Mouse (Mus musculus): ENCODE data around the gene Ank3. TPM values are rescaled to one million over a fixed set of nuclear protein-coding genes. Genes with fewer than 3 reads are reported as not detected.
"Not testable (repeated sequence)": the region's sequence is repeated elsewhere in the genome, so short reads cannot be mapped to it uniquely, and the experiment has no call there.

Gene Ank3
- total and polyA plus RNA-seq, 2 experiments from 2014 or later: 23.4 to 64.7 TPM

- H3K4me2 ChIP-seq (ENCODE audit: low read depth, low read length): no peak overlapping the region
- 59% methylated on average over 12 of the region's 12 CpGs for WGBS
Measured at GRCm38 (mm10) chr10:69907795-69908764, 509.5 kb downstream of the Ank3 start.

GRCm38 (mm10) chr10:69909856-69910255 lies 511.3 kb downstream of the Ank3 start:
- DNase-seq (ENCODE audit: low spot score) (no peak), ATAC-seq (ENCODE audit: insufficient read depth, low read depth) (0 out of 2 replicates have a peak, but pooled peaks have one; percentile 10)
- Histone ChIP-seq H3K27ac (ENCODE audit: low read depth) (peak overlapping the region; percentile 71), H3K27me3 (ENCODE audit: control insufficient read depth, insufficient read depth, low read length) (no peaks in the 10 kb centered on the region), H3K4me3 (ENCODE audit: low read depth, low read length) (no peak overlapping the region), H3K4me1 (ENCODE audit: control insufficient read depth, insufficient read depth) (no peaks in the 10 kb centered on the region), H3K9ac (replicated peaks; ENCODE audit: low read depth, low read length) (no peak overlapping the region), H3K4me2 (ENCODE audit: low read depth, low read length) (no peak overlapping the region), H3K9me3 (replicated peaks; ENCODE audit: control insufficient read depth, low read length) (no peaks in the 10 kb centered on the region), H3K36me3 (replicated peaks; ENCODE audit: control insufficient read depth, insufficient read depth, low read length) (0 out of 2 replicates have a peak, but pooled peaks cover 1% of the 10 kb centered on the region)
- no peak for TF ChIP-seq CTCF (IDR thresholded peaks at IDR 0.05; ENCODE audit: low read depth)
- no peak for TF ChIP-seq EP300 (IDR thresholded peaks at IDR 0.05; ENCODE audit: low read depth)
- WGBS: 67% methylated on average over 4 of the region's 4 CpGs

More at GRCm38 (mm10) chr10:69907795-69908764, 509.5 kb downstream of the Ank3 start:
- ATAC-seq (ENCODE audit: insufficient read depth, low read depth) (0 out of 2 replicates have a peak, but pooled peaks have one; percentile 43), DNase-seq (ENCODE audit: low spot score) (no peak)
- Histone ChIP-seq H3K4me3 (ENCODE audit: low read depth, low read length) (no peak overlapping the region), H3K27ac (ENCODE audit: low read depth) (no peak overlapping the region), H3K27me3 (ENCODE audit: control insufficient read depth, insufficient read depth, low read length) (no peaks in the 10 kb centered on the region), H3K9ac (replicated peaks; ENCODE audit: low read depth, low read length) (no peak overlapping the region), H3K36me3 (replicated peaks; ENCODE audit: control insufficient read depth, insufficient read depth, low read length) (peaks cover 3% of the 10 kb centered on the region; the same call in 1 of the 2 replicates), H3K4me1 (ENCODE audit: control insufficient read depth, insufficient read depth) (no peaks in the 10 kb centered on the region), H3K9me3 (replicated peaks; ENCODE audit: control insufficient read depth, low read length) (no peaks in the 10 kb centered on the region)
- TF ChIP-seq EP300 (IDR thresholded peaks at IDR 0.05; ENCODE audit: low read depth) (no peak), CTCF (IDR thresholded peaks at IDR 0.05; ENCODE audit: low read depth) (no peak)

GRCm38 (mm10) chr10:69910304-69910703 lies 511.7 kb downstream of the Ank3 start:
- DNase-seq (ENCODE audit: low spot score); H3K4me1 ChIP-seq (ENCODE audit: control insufficient read depth, insufficient read depth); H3K4me3 ChIP-seq (ENCODE audit: low read depth, low read length); H3K27me3 ChIP-seq (ENCODE audit: control insufficient read depth, insufficient read depth, low read length); H3K36me3 ChIP-seq (replicated peaks; ENCODE audit: control insufficient read depth, insufficient read depth, low read length); H3K9me3 ChIP-seq (replicated peaks; ENCODE audit: control insufficient read depth, low read length); H3K9ac ChIP-seq (replicated peaks; ENCODE audit: low read depth, low read length): not testable (repeated sequence)
- H3K4me2 ChIP-seq (ENCODE audit: low read depth, low read length): 0 out of 2 replicates have a peak overlapping the region, but pooled peaks have one; percentile 21
- peak; percentile 75 for ATAC-seq (ENCODE audit: insufficient read depth, low read depth)
- 3% methylated on average over 4 of the region's 6 CpGs for WGBS
- H3K27ac ChIP-seq (ENCODE audit: low read depth): peak overlapping the region; percentile 71

GRCm38 (mm10) chr10:69910726-69911125 lies 512.2 kb downstream of the Ank3 start:
- H3K27ac ChIP-seq (ENCODE audit: low read depth); ATAC-seq (ENCODE audit: insufficient read depth, low read depth); H3K4me1 ChIP-seq (ENCODE audit: control insufficient read depth, insufficient read depth); H3K9ac ChIP-seq (replicated peaks; ENCODE audit: low read depth, low read length); H3K4me2 ChIP-seq (ENCODE audit: low read depth, low read length); DNase-seq (ENCODE audit: low spot score); H3K4me3 ChIP-seq (ENCODE audit: low read depth, low read length); H3K27me3 ChIP-seq (ENCODE audit: control insufficient read depth, insufficient read depth, low read length); H3K36me3 ChIP-seq (replicated peaks; ENCODE audit: control insufficient read depth, insufficient read depth, low read length); H3K9me3 ChIP-seq (replicated peaks; ENCODE audit: control insufficient read depth, low read length): not testable (repeated sequence)
- 43% methylated on average over 5 of the region's 7 CpGs for WGBS

GRCm38 (mm10) chr10:69915566-69915965 lies 517.0 kb downstream of the Ank3 start:
- Histone ChIP-seq H3K9me3 (replicated peaks; ENCODE audit: control insufficient read depth, low read length) (no peaks in the 10 kb centered on the region), H3K27ac (ENCODE audit: low read depth) (no peak overlapping the region), H3K4me2 (ENCODE audit: low read depth, low read length) (no peak overlapping the region), H3K36me3 (replicated peaks; ENCODE audit: control insufficient read depth, insufficient read depth, low read length) (no peaks in the 10 kb centered on the region), H3K9ac (replicated peaks; ENCODE audit: low read depth, low read length) (no peak overlapping the region), H3K27me3 (ENCODE audit: control insufficient read depth, insufficient read depth, low read length) (no peaks in the 10 kb centered on the region), H3K4me3 (ENCODE audit: low read depth, low read length) (no peak overlapping the region), H3K4me1 (ENCODE audit: control insufficient read depth, insufficient read depth) (no peaks in the 10 kb centered on the region)
- no peak for ATAC-seq (ENCODE audit: insufficient read depth, low read depth)
- no peak for TF ChIP-seq EP300 (IDR thresholded peaks at IDR 0.05; ENCODE audit: low read depth)
- TF ChIP-seq CTCF (IDR thresholded peaks at IDR 0.05; ENCODE audit: low read depth): no peak
- no peak for DNase-seq (ENCODE audit: low spot score)
- 88% methylated on average over 3 of the region's 3 CpGs for WGBS
